Mouse (Mus musculus): Measurements from ENCODE around the gene Acvr1b.
A peak's percentile ranks its signal among the peaks of the same experiment; 100 is the strongest.

Gene Acvr1b

DNA sequence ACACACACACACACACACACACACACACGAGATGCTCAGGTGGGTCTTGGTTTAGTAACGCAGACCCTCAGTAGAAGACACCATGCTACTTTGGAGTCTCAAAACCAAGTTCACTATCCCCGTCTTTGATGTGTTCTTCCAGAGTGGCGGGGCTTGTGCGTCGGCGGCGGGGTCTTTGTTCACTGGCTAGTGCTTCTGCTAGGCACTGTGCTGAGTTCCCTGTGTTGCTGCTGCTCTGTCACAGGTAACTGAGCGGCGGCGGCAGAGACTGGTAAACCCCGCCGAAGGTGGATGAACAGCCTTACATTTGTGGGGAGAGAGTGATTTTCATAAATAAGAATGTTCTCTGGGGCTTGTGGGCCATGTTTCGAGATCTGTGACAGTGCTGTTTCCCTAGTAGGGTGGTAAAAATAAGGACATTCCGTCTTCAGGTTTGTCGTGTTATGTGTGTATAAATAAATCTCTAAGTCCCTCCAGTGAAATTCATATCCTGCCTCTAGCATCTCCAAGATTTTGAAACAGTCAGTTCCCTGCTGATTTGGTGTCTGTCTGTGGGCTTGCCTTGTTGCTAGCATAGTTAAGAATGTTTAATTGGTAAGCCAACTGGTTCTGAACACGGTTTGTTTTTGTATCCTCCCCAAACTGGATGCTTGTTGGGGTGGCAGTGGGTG is 1.9 kb downstream of the Acvr1b start:
- no peak for DNase-seq

DNA sequence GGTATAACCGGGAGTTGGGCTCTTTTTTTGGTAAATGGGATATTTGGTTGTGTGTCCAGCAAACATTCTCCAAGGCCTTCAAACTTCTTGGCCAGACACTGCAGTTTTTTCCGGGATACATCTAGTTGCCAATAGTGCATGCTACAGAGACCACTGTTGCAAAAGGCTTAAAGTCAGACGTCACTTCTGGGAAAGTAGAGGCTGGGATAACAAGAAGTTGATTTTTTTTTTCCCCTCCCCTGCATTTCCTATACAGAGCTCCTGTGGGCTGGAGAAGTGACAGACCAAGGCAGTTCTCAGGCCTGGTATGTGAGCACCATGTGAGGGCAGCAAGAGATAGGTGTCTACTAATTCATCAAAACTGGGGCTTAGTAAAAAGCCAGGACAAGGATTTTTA is 2.4 kb downstream of the Acvr1b start:
- no peak for DNase-seq

DNA sequence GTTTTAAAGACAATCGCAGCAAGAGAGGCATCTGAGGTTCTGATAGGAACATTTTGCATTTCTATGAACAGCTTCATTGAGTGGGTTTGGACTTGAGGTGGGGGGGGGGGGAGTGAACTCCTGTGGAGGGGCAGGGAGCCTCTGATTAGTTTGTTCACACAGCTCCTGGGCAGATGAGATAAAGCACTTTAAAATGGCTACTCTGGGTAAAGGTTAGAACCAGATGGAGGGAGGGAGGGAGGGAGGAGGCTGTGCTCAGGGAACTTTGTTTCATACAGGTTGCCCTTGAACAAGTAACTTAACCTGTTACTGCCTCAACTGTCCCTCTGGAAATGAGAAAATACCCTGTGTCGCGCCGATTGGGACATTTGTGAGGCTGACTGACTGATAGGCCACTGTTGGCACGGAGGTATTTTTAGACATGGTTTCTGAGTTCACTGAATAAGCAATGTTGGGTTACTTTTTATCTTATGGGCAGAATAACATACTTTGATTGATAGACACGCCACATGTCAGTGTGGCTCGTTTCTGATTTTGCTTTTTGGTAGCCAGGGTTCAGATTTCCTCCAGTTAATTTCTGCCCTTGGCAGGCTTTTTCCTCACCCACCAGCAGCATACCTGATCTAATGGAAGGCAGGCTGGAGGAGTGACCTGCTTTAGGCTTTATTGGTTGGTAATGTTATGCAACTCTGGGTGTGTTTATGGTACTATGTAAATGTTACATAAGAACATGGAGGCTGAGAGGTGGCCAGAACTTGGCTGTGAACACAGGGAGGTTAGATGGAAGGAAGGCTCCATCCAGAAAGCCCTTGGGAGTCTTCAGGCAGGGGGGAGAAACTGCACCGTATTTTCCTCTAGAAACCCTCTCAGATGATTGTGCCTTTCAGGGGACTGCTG is 3.2 kb downstream of the Acvr1b start:
- DNase-seq, result no peak

DNA sequence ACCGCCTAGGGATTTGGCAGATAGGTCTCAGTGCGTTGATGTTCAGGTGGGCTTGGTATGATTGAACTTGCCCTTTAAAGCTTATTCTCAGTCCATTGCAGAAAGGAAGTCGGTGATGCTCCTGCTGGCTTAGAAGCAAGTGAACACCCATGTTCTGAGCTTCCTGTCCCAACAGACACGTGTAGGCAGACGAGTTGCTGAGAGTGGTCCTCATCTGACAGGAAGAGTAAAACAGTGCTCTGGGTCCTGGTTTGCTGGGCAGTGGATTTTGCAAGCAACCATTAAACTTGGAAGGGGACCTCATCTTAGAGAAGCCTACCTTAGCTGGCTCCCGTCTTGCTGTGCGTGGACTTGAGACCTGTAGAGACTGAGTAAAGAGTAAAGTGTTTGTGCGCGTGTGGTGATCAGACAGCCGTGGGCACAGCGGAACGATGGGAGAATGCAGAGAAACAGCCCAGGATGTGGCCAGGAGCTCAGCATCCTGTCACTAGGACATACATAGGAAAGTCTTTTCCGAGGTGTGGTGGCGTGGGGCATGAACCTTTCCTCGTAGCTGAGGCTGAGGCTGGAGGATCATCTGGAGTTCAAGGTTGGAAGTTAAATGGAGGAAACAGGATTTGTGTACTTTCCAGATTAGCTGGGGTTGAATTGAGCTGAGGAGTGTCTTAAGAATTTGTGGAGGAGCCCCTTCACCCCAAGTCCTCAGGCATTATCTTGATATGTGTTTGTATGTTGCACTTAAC is 6.7 kb downstream of the Acvr1b start:
- DNase-seq, result no peak

DNA sequence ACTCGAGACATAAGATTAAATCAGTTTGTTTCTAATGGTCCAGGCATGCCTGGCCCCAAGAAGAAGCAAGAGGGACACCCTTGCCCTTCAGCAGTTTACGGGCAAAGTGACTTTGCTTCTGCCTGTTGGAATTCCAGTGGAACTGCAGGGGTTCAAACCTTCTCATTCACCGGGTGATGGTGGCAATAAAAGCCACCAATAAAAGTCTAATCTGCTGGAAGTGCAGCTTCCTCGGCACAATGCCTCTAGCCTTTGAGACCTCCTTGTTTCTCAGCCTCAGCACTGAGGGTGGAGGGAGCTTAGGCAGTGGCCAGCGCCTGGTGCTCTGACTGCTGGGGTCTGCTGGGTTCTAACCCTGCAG is 7.2 kb downstream of the Acvr1b start:
- DNase-seq, result no peak

DNA sequence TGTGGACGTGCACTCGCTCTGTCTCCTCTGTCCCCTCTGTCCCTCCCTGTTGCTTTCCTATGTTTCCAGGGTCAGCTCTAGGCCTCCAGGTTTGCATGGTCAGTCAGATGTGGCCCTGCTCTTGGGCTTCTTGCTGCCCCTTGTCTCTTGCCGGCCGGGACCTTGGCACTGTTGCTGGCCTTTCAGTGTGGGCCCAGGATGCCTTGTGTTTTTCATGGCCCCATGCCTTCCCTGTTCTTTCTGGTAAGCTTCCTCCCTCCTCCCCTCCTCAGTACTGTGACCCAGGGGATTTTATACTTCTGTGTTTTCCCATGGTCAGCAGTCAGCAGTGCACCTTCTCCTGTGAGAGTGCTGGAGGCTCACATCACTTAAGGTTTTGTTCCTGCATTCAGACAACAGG is 7.6 kb downstream of the Acvr1b start:
- no peak for DNase-seq

DNA sequence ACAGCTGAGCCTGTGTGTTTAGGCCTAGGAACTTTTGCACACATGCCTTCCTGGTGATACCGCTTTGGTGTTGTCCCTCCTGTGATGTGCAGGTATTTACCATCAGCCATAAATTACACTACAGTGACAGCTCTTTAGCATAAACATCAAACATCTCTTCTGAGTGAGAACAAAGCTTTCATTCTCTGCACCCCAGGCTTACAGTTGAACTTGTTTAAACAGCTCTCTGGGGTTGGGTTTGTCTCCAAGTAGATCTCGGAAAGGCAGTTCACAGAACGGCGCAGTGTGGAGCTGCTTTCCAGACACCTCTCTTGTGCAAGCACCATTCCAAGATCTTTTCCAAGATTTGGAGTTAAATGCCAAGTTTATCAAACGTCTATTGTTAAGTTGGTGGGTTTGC is 8.8 kb downstream of the Acvr1b start:
- DNase-seq, result no peak

DNA sequence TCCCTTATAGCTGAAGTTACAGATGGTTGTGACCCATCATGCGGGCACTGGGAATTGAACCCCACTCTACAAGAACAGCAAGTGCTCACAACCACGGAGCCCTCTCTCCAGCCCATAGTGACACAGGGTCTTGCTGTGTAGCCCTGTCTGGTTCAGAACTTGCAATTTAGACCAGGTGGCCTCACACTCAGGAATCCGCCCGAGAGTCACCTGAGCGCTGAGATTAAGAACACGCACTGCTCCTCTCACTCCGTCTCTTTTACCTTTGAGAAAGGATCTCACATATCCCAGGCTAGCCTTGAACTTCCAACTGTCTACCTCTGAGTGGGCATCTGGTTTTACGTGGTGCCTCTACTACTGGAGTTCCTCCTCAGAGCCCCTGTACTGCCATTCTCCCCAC is 10.4 kb downstream of the Acvr1b start:
- no peak for DNase-seq

DNA sequence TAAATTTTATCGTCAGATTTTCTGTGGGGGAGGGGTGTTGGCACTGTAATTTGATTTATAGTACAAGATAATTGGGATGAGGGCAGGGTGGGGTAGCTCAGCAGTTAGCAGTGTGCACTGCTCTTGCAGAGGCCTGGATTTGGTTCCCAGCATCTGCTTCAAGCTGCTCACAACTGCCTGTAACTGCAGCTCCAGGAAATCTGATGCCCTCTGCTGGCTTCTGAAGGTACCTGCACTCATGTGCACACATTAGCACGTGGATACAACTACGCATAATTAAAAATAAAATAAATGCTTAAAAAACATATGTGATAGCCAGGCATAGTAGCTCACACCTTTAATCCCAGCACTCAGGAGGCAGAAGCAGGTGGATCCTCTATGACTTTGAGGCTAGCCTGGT is 11.7 kb downstream of the Acvr1b start:
- no peak for DNase-seq

DNA sequence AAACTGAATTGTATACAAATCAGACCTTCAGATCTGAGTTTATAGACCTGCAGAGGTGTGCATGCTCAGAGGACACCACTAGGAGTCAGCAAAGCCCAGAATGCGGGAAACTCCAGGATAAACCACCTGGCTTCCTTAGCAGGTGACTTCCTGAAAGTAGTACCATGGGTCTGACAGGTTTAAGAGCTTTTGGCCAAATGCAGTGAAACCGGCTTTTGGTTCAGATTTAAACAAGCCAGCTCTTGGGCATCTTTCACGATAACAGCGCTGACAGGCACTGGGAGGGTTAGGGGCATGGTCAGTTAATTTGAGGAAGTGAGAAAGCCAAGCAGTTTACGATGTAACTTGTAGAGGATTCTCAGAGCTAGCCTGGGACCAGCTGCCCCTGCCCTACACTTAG is 14.0 kb downstream of the Acvr1b start:
- DNase-seq, result no peak

DNA sequence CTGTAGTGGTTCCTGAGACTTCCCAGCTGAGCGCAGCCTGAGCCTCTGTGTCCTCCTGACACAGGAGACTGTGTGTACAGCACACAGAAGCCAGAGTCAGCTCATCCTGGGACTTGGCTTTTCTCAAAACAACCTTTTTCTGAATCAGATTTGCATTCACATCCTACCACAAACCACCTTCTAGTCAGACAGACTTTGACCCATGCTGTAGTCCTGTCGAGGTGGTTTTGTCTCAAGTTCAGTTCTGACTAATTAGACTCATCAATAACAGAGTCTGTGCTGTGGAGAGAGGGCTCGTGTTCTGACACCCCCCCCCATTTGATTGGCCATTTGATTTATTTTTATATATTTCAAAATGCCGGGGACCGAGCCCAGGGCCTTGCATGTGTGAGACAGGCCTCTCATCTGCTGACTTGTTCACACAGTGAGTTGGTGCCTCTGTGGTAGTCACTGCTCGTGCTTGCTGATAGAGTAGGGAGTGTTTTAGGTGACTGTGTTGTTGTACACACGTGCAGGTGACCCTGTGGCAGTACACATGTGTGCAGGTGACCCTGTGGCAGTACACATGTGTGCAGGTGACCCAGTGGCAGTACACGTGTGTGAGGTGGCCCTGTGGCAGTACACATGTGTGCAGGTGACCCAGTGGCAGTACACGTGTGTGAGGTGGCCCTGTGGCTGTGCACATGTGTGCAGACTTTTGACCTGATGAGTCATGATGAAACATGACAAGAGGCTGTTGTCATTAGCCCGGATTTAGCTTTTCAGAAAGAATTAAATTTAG is 16.3 kb downstream of the Acvr1b start:
- no peak for DNase-seq

DNA sequence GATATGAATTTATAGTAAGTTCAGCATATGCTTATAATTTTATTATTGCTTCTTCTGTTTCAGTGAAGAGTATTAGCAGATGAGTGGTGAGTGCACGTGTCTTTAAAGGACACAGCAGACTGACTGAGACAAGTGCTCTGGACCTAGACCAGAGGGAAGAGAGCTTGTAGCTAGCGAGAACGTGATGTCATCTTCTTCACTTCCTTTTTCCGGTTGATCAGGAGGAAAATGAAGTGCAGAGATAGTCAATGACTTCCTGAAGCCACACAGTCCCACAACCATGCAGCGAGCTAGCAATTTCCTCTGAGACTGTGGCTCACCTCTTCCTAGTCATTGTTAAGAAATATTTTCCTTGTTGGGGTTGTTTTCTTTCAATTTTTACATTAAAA is 16.9 kb downstream of the Acvr1b start:
- no peak for DNase-seq

DNA sequence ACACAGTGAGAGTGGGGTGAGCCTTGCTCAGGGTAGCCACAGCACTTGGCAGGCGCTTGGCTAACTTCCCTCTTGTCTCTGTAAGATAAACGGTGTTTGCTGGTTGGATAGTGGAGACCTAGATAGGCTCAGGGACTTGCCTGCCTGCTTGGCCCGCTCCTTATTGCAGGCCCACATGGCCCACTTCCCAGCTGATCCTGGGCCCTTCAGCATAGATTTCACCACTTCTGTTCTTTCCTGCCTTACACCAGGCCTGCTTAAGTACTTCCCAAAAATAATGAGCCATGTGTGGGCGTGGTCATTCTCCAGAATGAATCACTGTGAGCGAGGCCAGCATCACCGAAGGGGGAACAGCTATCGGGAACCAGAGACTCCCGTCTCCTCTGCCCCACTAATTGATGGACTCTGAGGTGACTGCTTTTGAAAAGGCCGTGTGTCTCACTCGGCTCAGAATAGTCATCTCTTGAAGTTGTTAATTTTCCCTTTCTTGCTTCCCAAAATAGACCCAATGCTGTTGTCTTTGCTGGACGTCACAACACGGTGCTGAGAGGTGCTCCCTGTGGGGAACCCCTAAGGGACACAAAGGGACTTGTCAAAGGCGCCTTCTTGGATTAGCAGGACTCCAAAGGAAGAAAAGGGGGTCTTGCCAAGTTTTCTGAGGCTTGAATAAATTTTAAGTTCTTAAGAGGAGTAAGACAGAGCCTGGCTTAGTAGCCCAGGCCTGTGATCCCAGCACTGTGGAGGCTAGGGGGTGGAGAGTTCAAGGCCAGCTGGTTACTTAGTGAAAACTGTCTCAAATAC is 17.8 kb downstream of the Acvr1b start:
- DNase-seq, result peak; percentile 45

DNA sequence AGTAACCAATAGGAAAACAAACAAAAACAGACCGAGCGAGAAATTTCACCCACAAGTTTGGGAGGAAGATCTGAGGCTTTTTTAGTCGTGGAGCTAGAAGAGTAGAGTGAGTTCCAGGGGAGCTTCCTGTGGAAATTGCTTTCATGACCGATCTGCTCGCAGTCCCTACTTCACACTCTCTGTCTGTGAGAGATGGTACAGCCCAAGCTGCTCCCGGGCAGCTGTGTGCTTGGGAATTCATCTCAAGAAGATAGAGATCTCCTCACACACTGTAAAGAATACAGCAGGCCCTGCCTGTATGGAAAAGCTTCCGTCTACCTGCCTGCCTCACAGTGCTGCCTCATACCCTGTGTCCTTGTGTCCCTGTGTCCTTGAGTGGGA is 18.4 kb downstream of the Acvr1b start:
- DNase-seq, result no peak

DNA sequence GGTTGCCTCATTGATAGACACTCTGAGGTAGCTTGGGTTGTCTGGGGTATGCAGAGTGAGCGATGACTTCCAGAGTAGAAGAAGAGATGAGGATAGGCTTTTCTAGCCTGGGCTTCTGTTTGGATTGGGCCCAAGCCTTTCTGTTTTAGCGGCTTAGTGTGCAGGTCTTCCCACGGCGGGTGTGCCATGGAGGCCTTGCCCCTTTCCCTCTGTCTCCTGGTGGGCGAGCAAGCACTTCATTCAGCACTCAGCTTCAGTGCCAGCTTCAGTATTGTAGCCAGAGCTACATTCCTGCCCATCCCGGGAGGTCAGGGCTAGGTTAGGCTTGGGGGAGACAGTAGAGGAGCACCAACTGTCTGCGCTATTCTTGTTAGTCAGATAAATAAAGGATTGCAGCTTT is 18.8 kb downstream of the Acvr1b start:
- no peak for DNase-seq

DNA sequence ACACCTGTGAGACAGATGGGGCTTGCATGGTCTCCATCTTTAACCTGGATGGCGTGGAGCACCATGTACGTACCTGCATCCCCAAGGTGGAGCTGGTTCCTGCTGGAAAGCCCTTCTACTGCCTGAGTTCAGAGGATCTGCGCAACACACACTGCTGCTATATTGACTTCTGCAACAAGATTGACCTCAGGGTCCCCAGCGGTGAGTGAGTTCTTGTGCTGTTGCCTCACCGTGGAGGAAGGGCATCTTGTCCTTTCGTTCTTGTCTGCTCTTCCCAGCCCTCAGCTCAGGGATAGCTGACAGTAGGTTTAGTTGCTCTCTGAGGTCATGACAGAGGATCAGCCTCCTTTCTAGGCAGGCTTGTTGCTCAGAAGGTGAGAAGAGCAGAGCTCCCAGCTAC is 20.1 kb downstream of the Acvr1b start:
- no peak for DNase-seq

DNA sequence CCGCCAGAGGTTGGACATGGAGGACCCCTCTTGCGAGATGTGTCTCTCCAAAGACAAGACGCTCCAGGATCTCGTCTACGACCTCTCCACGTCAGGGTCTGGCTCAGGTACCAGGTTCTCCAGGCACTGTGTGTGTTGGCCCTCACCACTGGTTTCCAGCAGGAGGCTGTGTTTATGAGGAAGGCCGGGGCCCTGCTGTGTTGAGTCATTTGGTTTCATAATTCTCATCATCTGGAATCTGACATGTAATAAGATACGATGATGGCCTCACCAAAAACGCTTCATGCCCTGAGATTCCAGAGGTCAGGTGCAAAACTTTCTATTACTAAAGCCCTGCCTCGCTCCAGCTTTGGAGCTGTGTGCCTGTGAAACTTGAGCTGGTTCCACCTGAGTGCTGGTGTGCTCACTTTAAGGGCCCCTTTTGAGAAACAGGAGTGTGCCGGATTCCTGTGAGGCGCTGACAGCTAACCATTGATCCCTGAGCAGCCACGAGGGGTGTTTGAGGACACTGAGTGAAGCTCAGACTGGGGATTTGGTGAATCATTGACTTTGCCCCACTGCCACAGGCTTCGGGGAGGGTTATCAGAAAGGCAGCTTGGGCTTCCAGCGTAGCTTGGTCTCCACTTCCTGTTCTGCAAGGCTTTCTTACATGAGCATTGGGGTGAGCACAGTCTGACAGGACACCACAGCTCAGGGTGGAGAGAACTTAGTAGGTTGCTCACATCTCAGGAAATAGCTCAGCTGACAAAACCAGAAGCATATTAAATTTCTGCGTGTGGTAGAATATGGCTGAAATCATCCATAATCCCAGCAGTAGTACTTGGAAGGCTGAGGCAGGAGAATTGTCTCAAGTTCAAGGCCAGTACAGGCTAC is 21.3 kb downstream of the Acvr1b start:
- no peak for DNase-seq

DNA sequence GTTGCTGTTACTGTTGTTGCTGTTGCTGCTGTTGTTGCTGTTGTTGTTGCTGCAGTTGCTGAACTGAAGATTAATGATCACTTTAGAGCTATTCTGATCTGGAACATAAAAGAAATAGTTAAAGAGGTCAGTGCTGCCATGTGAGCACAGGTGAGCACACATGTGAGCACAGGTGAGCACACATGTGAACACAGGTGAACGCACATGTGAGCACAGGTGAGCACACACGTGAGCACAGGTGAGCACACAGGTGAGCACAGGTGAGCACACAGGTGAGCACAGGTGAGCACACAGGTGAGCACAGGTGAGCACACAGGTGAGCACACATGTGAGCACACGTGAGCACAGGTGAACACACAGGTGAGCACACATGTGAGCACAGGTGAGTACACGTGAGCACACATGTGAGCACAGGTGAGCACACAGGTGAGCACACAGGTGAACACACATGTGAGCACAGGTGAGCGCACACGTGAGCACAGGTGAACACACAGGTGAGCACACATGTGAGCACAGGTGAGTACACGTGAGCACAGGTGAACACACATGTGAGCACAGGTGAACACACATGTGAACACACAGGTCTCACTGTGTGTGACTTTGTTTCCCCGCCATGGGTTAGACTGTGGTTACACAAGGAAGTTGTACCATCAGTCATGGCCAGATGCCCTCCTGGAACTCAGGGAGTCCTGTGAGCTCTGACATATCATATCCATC is 22.4 kb downstream of the Acvr1b start:
- DNase-seq, result no peak

DNA sequence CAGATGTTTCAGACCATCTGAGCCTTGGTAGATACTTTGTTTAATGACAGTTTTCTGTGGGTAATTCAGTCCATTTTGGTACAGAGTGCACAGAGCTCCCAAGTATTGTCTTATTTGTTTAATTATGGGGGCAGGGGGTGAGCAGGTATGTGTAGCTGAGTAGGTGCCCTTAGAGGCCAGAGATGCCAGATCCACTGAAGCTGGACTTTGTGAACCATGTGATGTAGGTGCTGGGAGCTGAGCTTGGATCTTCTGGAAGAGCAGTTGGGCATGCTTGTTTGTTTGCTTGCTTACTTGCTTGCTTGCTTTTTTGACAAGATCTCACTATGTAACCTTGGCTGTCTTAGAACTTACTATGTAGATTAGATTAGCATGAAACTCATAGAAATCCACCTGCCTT is 23.1 kb downstream of the Acvr1b start:
- no peak for DNase-seq

DNA sequence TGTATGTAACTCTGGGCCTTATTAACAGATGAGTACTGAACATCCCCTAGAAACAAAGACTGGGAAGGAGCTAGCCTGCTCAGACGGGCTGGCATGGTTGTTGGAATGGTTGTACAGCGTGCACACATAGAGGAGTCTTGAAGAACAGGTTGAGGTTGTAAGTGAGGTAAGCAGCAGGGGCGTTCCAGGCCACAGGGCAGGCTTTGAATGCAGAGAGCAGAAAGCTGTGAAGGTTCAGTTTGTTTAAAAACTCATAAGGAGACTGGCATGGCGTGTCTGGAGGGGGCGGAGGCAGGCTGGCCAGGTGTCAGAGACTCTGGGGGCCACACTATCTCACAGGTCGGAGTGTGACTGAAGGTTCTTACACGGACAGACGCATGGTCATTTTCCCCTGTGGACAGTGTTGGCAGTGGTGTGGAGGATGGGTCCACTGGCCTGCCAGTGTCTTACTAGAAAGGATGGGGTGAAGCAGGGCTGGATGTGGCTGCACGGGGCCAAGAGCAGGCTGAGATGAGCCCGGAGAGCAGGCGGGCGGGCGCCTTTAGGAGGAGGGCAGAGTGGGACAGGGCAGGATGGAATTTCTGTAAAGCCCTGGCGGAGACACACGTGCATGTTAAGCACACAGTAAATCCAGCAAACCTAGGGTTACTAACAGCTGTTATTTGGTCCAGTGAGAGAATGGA is 23.8 kb downstream of the Acvr1b start:
- no peak for DNase-seq
